ENCODE assay signal across 21 mouse cellular contexts in genomic region chr7:83816886-83817285, GRCm38 (mm10). TPM values are rescaled to one million over a fixed set of nuclear protein-coding genes. Genes with fewer than 3 reads are reported as not detected.
"Had no signal": no experiment of that assay in that cellular context is flagged by ENCODE, and none has a peak within 500 bp of the region (broad histone marks: within the 10 kb centered on the region; RNA-seq: fewer than 3 reads in every experiment).

No protein-coding gene starts in this region.

- DNase-seq: retina, postnatal 1 day; right cerebral cortex, adult 18-20 months; right cerebral cortex, postnatal 14 days; right cerebral cortex, postnatal 25 days; right cerebral cortex, postnatal 4 days; spleen, adult 18-20 months; thymus, adult 18-20 months; thymus, adult 2 months; thymus, postnatal 14 days; thymus, postnatal 25 days; thymus, postnatal 36 days; thymus, postnatal 4 days had no signal

- H3K27me3 ChIP-seq: neural tube, embryonic 13.5 days; neural tube, embryonic 15.5 days; stomach, embryonic 15.5 days had no signal

- H3K9ac ChIP-seq: neural tube, embryonic 13.5 days; neural tube, embryonic 15.5 days; stomach, embryonic 15.5 days had no signal

- H3K4me3 ChIP-seq: neural tube, embryonic 13.5 days; neural tube, embryonic 15.5 days; stomach, embryonic 15.5 days had no signal

- H3K27ac ChIP-seq: neural tube, embryonic 13.5 days; neural tube, embryonic 15.5 days; stomach, embryonic 15.5 days; stomach, postnatal 0 days had no signal

- H3K4me2 ChIP-seq: neural tube, embryonic 13.5 days; neural tube, embryonic 15.5 days; stomach, embryonic 15.5 days had no signal

- H3K9me3 ChIP-seq: neural tube, embryonic 13.5 days; neural tube, embryonic 15.5 days; stomach, embryonic 15.5 days had no signal

- H3K36me3 ChIP-seq: neural tube, embryonic 13.5 days; neural tube, embryonic 15.5 days; stomach, embryonic 15.5 days had no signal

RNA-seq across cellular contexts. Expression of gene Cfap161, which starts 22.2 kb away (rescaled TPM):
- total RNA-seq: neutrophil, adult 5-6 weeks had no signal
- polyA plus RNA-seq: neural tube, embryonic 13.5 days; small intestine, adult 2 months; spleen, adult 2 months; stomach, embryonic 16.5 days; urinary bladder, adult 2 months had no signal
